Mouse (Mus musculus) CH12.LX (cell line): ENCODE results near the gene Cldnd1. TPM values are rescaled to one million over a fixed set of nuclear protein-coding genes. Genes with fewer than 3 reads are reported as not detected.

Source experiments
- DNase-seq: peaks from one replicate; pipeline ENCODE4 v3.0.0-alpha.2; 2013; ENCODE audit errors: extremely low read depth
- H3K27ac ChIP-seq: 2 replicates; pipeline ENCODE4 v1.5.1; 2012; ENCODE audit warnings: low read depth, mild to moderate bottlenecking, control low read depth, moderate library complexity; ENCODE audit not compliant: insufficient read depth
- H3K27me3 ChIP-seq: replicated peaks from 2 replicates; pipeline ENCODE3; 2012; ENCODE audit warnings: inconsistent platforms
- H3K36me3 ChIP-seq, 2 experiments: replicated peaks in 1 of 2; 2 replicates each; pipeline versions ENCODE3 to v1.6.1; 2012; ENCODE audit warnings: inconsistent platforms in 1 of 2, low read length in 1 of 2, mild to moderate bottlenecking in 1 of 2, mixed read lengths in 1 of 2, moderate library complexity in 1 of 2; ENCODE audit not compliant: control insufficient read depth in 1 of 2, insufficient read depth in 1 of 2
- H3K4me1 ChIP-seq, 2 experiments: 2 replicates each; pipeline ENCODE4 v1.6.1; 2012; ENCODE audit warnings: inconsistent platforms in 1 of 2, moderate library complexity in 1 of 2; ENCODE audit not compliant: insufficient read depth in 2 of 2, control insufficient read depth in 1 of 2
- H3K4me2 ChIP-seq: 2 replicates; pipeline ENCODE4 v1.6.1; 2012; ENCODE audit warnings: low read depth, mild to moderate bottlenecking, control low read depth; ENCODE audit not compliant: poor library complexity, insufficient read depth, severe bottlenecking
- H3K4me3 ChIP-seq, 3 experiments: fragments of 150-350 bp in 1 of 3; sonication (generic) in 1 of 3; replicated peaks in 1 of 3; 2 replicates each; pipeline versions ENCODE3 to v1.5.1; 2011 to 2012; ENCODE audit warnings: low read depth in 2 of 3, low read length in 2 of 3, mild to moderate bottlenecking in 2 of 3, moderate library complexity in 2 of 3, control low read depth in 1 of 3, improper control_type of control experiment in 1 of 3, inconsistent platforms in 1 of 3, mixed read lengths in 1 of 3; ENCODE audit not compliant: poor library complexity in 1 of 3
- H3K79me2 ChIP-seq: replicated peaks from 2 replicates; pipeline ENCODE4 v1.6.1; 2012; ENCODE audit warnings: mild to moderate bottlenecking, moderate library complexity; ENCODE audit not compliant: control insufficient read depth, poor library complexity, insufficient read depth, severe bottlenecking; ENCODE audit errors: extremely low read depth
- H3K9ac ChIP-seq: 2 replicates; pipeline ENCODE4 v1.6.1; 2012; ENCODE audit warnings: low read depth, mild to moderate bottlenecking, control low read depth, moderate library complexity; ENCODE audit not compliant: insufficient read depth
- H3K9me3 ChIP-seq: replicated peaks from 2 replicates; pipeline ENCODE3; 2012; ENCODE audit warnings: low read length, inconsistent platforms, mixed read lengths
- BHLHE40 ChIP-seq: IDR thresholded peaks from 2 replicates; pipeline ENCODE4 v1.6.1; 2011; ENCODE audit warnings: mild to moderate bottlenecking, low read depth, low read length, improper control_type of control experiment
- CHD1 ChIP-seq: IDR thresholded peaks from 2 replicates; pipeline ENCODE4 v1.6.1; 2012; ENCODE audit warnings: low read depth, low read length, improper control_type of control experiment, inconsistent platforms
- CTCF ChIP-seq, 2 experiments: IDR thresholded peaks in 1 of 2; conservative IDR thresholded peaks in 1 of 2; 2 replicates each; pipeline ENCODE4 v1.5.1; 2011 to 2012; ENCODE audit warnings: low read depth in 2 of 2, low read length in 2 of 2, improper control_type of control experiment in 1 of 2, inconsistent platforms in 1 of 2, mild to moderate bottlenecking in 1 of 2, moderate library complexity in 1 of 2
- ELF1 ChIP-seq: IDR thresholded peaks from 2 replicates; pipeline ENCODE4 v1.6.1; 2014; ENCODE audit warnings: low read depth, mild to moderate bottlenecking, inconsistent platforms, low read length, improper control_type of control experiment
- GABPA ChIP-seq: IDR thresholded peaks from 2 replicates; pipeline ENCODE4 v1.6.1; 2012; ENCODE audit warnings: low read depth, low read length, improper control_type of control experiment, inconsistent platforms; ENCODE audit not compliant: insufficient replicate concordance
- HCFC1 ChIP-seq: IDR thresholded peaks from 2 replicates; pipeline ENCODE4 v1.6.1; 2012; ENCODE audit warnings: low read depth, mild to moderate bottlenecking, inconsistent platforms, low read length, improper control_type of control experiment
- JUN ChIP-seq: IDR thresholded peaks from 2 replicates; pipeline ENCODE4 v1.6.1; 2011; ENCODE audit warnings: low read depth, mild to moderate bottlenecking, low read length, improper control_type of control experiment, moderate library complexity; ENCODE audit not compliant: insufficient read depth
- JUND ChIP-seq: conservative IDR thresholded peaks from 2 replicates; pipeline ENCODE4 v1.6.1; 2011; ENCODE audit warnings: low read depth, low read length, improper control_type of control experiment
- MAFK ChIP-seq: IDR thresholded peaks from 2 replicates; pipeline ENCODE4 v1.6.1; 2011; ENCODE audit warnings: low read length, improper control_type of control experiment; ENCODE audit not compliant: insufficient replicate concordance
- MXI1 ChIP-seq: IDR thresholded peaks from 2 replicates; pipeline ENCODE4 v1.6.1; 2011; ENCODE audit warnings: mild to moderate bottlenecking, low read depth, low read length, improper control_type of control experiment
- MYC ChIP-seq: IDR thresholded peaks from 2 replicates; pipeline ENCODE4 v1.6.1; 2011; ENCODE audit warnings: low read depth, mild to moderate bottlenecking, improper control_type of control experiment, low read length
- NRF1 ChIP-seq: IDR thresholded peaks from 2 replicates; pipeline ENCODE4 v1.6.1; 2014; ENCODE audit warnings: low read depth, mild to moderate bottlenecking, inconsistent platforms, low read length, improper control_type of control experiment, moderate library complexity
- POLR2A ChIP-seq: IDR thresholded peaks from 2 replicates; pipeline ENCODE4 v1.6.1; 2011; ENCODE audit warnings: low read depth, mild to moderate bottlenecking, improper control_type of control experiment, low read length
- POLR2AphosphoS2 ChIP-seq: IDR thresholded peaks from 2 replicates; pipeline ENCODE4 v1.6.1; 2011; ENCODE audit warnings: low read depth, low read length, improper control_type of control experiment
- RAD21 ChIP-seq: IDR thresholded peaks from 2 replicates; pipeline ENCODE4 v1.6.1; 2011; ENCODE audit warnings: low read depth, mild to moderate bottlenecking, low read length, improper control_type of control experiment, moderate library complexity
- RCOR1 ChIP-seq: conservative IDR thresholded peaks from 2 replicates; pipeline ENCODE4 v1.6.1; 2012; ENCODE audit warnings: low read depth, mild to moderate bottlenecking, inconsistent platforms, low read length, improper control_type of control experiment
- SMC3 ChIP-seq: IDR thresholded peaks from 2 replicates; pipeline ENCODE4 v1.6.1; 2011; ENCODE audit warnings: low read depth, low read length, improper control_type of control experiment
- TBP ChIP-seq: conservative IDR thresholded peaks from 2 replicates; pipeline ENCODE4 v1.6.1; 2011; ENCODE audit warnings: low read depth, low read length, improper control_type of control experiment
- UBTF ChIP-seq: IDR thresholded peaks from 2 replicates; pipeline ENCODE4 v1.6.1; 2012; ENCODE audit warnings: low read depth, mild to moderate bottlenecking, inconsistent platforms, low read length, improper control_type of control experiment, moderate library complexity
- USF1 ChIP-seq: IDR thresholded peaks from 2 replicates; pipeline ENCODE4 v1.6.1; 2014; ENCODE audit warnings: low read depth, mild to moderate bottlenecking, inconsistent platforms, low read length, improper control_type of control experiment
- ZC3H11A ChIP-seq: IDR thresholded peaks from 2 replicates; pipeline ENCODE4 v1.6.1; 2012; ENCODE audit warnings: low read depth, mild to moderate bottlenecking, inconsistent platforms, low read length, improper control_type of control experiment
- ZKSCAN1 ChIP-seq: IDR thresholded peaks from 2 replicates; pipeline ENCODE4 v1.6.1; 2012; ENCODE audit warnings: low read depth, inconsistent platforms, low read length, improper control_type of control experiment, borderline replicate concordance
- dilution Hi-C: fragments of 300-500 bp; cut with MboI; formaldehyde crosslinking; loops from 2 replicates; pipeline ENCODE4 v1.14.3; 2020; ENCODE audit warnings: low sequenced_read_pairs; ENCODE audit not compliant: extremely low pct_unique_long_range_greater_than_20kb, extremely low pct_ligation_motif_present
- in situ Hi-C: fragments of 300-500 bp; cut with MboI; formaldehyde crosslinking; loops from 3 replicates; pipeline ENCODE4 v1.14.3; 2019; ENCODE audit warnings: low sequenced_read_pairs, low pct_ligation_motif_present, low pct_unique_long_range_greater_than_20kb, mixed read lengths
- polyA plus RNA-seq: library from polyadenylated mRNA; unstranded; fragments of >175 nt; gene quantifications from 2 replicates; pipeline ENCODE4 v1.2.1, GENCODE M21; 2012; ENCODE audit warnings: low read depth; ENCODE audit not compliant: insufficient read length
- total RNA-seq, 2 experiments: library from RNA; depleted of rRNA; stranded (reverse); fragments of 300-350 nt in 1 of 2; fragments of >200 nt in 1 of 2; gene quantifications; 2 replicates each; pipeline ENCODE4 v1.2.3; 2012 to 2014

The Cldnd1 gene
- total and polyA plus RNA-seq, 3 experiments, result 59.9 to 80.6 (median 78.7) TPM

DNA sequence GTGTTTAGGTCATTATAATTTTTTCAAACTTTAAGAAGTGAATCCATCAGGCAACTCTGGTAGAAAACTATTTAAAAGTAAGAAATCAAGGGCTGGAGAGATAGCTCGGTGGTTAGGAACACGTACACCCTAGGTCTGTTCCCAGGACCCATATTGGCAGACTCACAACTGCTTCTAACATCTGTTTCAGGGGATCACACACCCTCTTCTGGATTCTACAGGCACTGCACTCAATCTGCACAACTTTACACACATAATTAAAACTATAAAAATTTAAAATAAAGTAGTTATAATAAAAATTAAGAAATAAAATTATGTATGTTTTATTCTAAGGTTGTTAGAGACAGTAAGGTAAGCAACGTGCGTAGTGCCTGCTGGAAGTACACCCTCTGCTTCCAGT lies 10.5 kb downstream of the Cldnd1 start:
- in situ Hi-C loops (no loop called here), dilution Hi-C loops (no loop called here)
- Histone ChIP-seq H3K9ac (no peak overlapping the region), H3K4me2 (no peak overlapping the region), H3K4me1 (peaks cover 0 to 12% of the 10 kb centered on the region in 2 experiments; a peak in 3 of 4 replicates), H3K4me3 (no peak overlapping the region), H3K36me3 (peaks cover 20 to 42% of the 10 kb centered on the region in 2 experiments), H3K27ac (no peak overlapping the region), H3K79me2 (no peaks in the 10 kb centered on the region; the same call in none of the 2 replicates), H3K27me3 (no peaks in the 10 kb centered on the region), H3K9me3 (peaks cover 3% of the 10 kb centered on the region)
- DNase-seq, result no peak
- no peak for TF ChIP-seq JUN
- TF ChIP-seq ELF1, result 0 out of 2 replicates have a peak, but pooled peaks have one; percentile 3
- TF ChIP-seq MYC, result 0 out of 2 replicates have a peak, but pooled peaks have one; percentile 54
- TF ChIP-seq JUND, result no peak
- no peak for TF ChIP-seq USF1
- peak; percentile 69 for TF ChIP-seq RAD21
- TF ChIP-seq CTCF (conservative IDR thresholded peaks at IDR 0.05 in 1 of 2, IDR thresholded peaks at IDR 0.05 in 1 of 2; ENCODE audit: low read depth in 2 of 2, low read length in 2 of 2), result peak in 1 of 2 experiments; percentile 70; a peak in 2 of 4 replicates
- TF ChIP-seq ZC3H11A, result 0 out of 2 replicates have a peak, but pooled peaks have one; percentile 25
- no peak for TF ChIP-seq ZKSCAN1
- TF ChIP-seq SMC3, result peak; percentile 64

DNA sequence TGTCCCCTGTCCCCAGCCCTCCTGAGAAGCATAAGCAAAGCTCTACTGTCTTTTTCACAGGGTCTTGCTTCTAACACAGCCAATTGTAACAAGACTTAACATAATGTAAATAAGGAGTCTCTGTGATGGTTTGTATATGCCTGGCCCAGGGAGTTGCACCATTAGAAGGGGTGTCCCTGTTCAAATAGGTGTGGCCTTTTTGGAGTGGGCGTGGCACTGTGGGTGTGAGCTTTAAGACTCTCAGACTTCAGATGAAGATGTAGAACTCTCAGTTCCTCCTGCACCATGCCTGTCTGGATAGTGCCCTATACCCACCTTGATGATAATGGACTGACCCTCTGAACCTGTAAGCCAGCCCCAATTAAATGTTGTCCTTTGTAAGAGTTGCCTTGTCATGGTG lies 11.1 kb downstream of the Cldnd1 start:
- Histone ChIP-seq H3K27me3 (no peaks in the 10 kb centered on the region), H3K4me1 (peaks cover 0 to 12% of the 10 kb centered on the region in 2 experiments; a peak in 3 of 4 replicates), H3K79me2 (no peaks in the 10 kb centered on the region; the same call in 1 of the 2 replicates), H3K4me2 (no peak overlapping the region), H3K9ac (no peak overlapping the region), H3K36me3 (peaks cover 17 to 36% of the 10 kb centered on the region in 2 experiments), H3K9me3 (peaks cover 3% of the 10 kb centered on the region), H3K27ac (no peak overlapping the region), H3K4me3 (no peak overlapping the region)
- dilution Hi-C loops, result no loop called here
- in situ Hi-C loops, result no loop called here
- peak; percentile 54 for DNase-seq
- TF ChIP-seq GABPA (no peak), CHD1 (no peak), TBP (no peak), HCFC1 (no peak), MXI1 (no peak), MAFK (no peak), ZC3H11A (no peak), POLR2AphosphoS2 (no peak), NRF1 (no peak), BHLHE40 (no peak), UBTF (no peak), POLR2A (no peak), RCOR1 (no peak)
